Mouse (Mus musculus): ENCODE measurements around the gene Cwf19l1. TPM values are rescaled to one million over a fixed set of nuclear protein-coding genes. Genes with fewer than 3 reads are reported as not detected.

Cwf19l1 gene
- total RNA-seq (2014; rRNA removed; ENCODE audit: low replicate concordance): 12.5 and 16.0 TPM in 2 replicates
- polyA plus RNA-seq (2015; fragmentation: Nextera tagmentation; extraction: Ambion mirVana): 9.8 and 10.7 TPM in 2 replicates

GRCm38 (mm10) chr19:44135072-44135959 is at the start of gene Cwf19l1:
TSS of gene Cwf19l1 (minus strand) at chr19:44135876.
- H3K9ac ChIP-seq (replicated peaks; ENCODE audit: low read depth, low read length): peak within 1 kb of the TSS; percentile 75
- H3K27ac ChIP-seq (ENCODE audit: low read depth): peak within 1 kb of the TSS; percentile 94
- peak; percentile 91 for ATAC-seq (ENCODE audit: insufficient read depth, low read depth)
- peak within 1 kb of the TSS; percentile 92 for H3K4me2 ChIP-seq (ENCODE audit: low read depth, low read length)
- H3K36me3 ChIP-seq (replicated peaks; ENCODE audit: control insufficient read depth, insufficient read depth, low read length): peaks cover 34% of the 10 kb centered on the region
- no peaks in the 10 kb centered on the region for H3K4me1 ChIP-seq (ENCODE audit: control insufficient read depth, insufficient read depth)
- H3K4me3 ChIP-seq (ENCODE audit: low read depth, low read length): peak within 1 kb of the TSS; percentile 92
- H3K27me3 ChIP-seq (ENCODE audit: control insufficient read depth, insufficient read depth, low read length): no peaks in the 10 kb centered on the region
- WGBS: under 1% methylated on average over 45 of the region's 45 CpGs
- peak; percentile 94 for DNase-seq (ENCODE audit: low spot score)
- TF ChIP-seq CTCF (IDR thresholded peaks at IDR 0.05; ENCODE audit: low read depth) (no peak), EP300 (IDR thresholded peaks at IDR 0.05; ENCODE audit: low read depth) (no peak)
- no peaks in the 10 kb centered on the region for H3K9me3 ChIP-seq (replicated peaks; ENCODE audit: control insufficient read depth, low read length)

- TF ChIP-seq CTCF (IDR thresholded peaks at IDR 0.05; ENCODE audit: low read depth): no peak
- TF ChIP-seq EP300 (IDR thresholded peaks at IDR 0.05; ENCODE audit: low read depth): no peak
- no peak overlapping the region for H3K27ac ChIP-seq (ENCODE audit: low read depth)
- no peak overlapping the region for H3K9ac ChIP-seq (replicated peaks; ENCODE audit: low read depth, low read length)
- H3K4me2 ChIP-seq (ENCODE audit: low read depth, low read length): no peak overlapping the region
- H3K4me3 ChIP-seq (ENCODE audit: low read depth, low read length): no peak overlapping the region
- ATAC-seq (ENCODE audit: insufficient read depth, low read depth): no peak
- 68% methylated on average over 3 of the region's 3 CpGs for WGBS
- no peak for DNase-seq (ENCODE audit: low spot score)
- no peaks in the 10 kb centered on the region for H3K4me1 ChIP-seq (ENCODE audit: control insufficient read depth, insufficient read depth)
- 0 out of 2 replicates have a peak, but pooled peaks cover 4% of the 10 kb centered on the region for H3K9me3 ChIP-seq (replicated peaks; ENCODE audit: control insufficient read depth, low read length)
- H3K27me3 ChIP-seq (ENCODE audit: control insufficient read depth, insufficient read depth, low read length): no peaks in the 10 kb centered on the region
- no peaks in the 10 kb centered on the region for H3K36me3 ChIP-seq (replicated peaks; ENCODE audit: control insufficient read depth, insufficient read depth, low read length)
Observed at GRCm38 (mm10) chr19:44183968-44184367, 48.3 kb upstream of the Cwf19l1 start.

GRCm38 (mm10) chr19:44180502-44180901 is 44.8 kb upstream of the Cwf19l1 start:
- ATAC-seq (ENCODE audit: insufficient read depth, low read depth): no peak
- WGBS: 78% methylated on average over 1 of the region's 1 CpGs
- Histone ChIP-seq H3K4me2 (ENCODE audit: low read depth, low read length) (no peak overlapping the region), H3K4me3 (ENCODE audit: low read depth, low read length) (no peak overlapping the region), H3K4me1 (ENCODE audit: control insufficient read depth, insufficient read depth) (no peaks in the 10 kb centered on the region), H3K9me3 (replicated peaks; ENCODE audit: control insufficient read depth, low read length) (peaks cover 15% of the 10 kb centered on the region; the same call in 1 of the 2 replicates), H3K36me3 (replicated peaks; ENCODE audit: control insufficient read depth, insufficient read depth, low read length) (no peaks in the 10 kb centered on the region), H3K9ac (replicated peaks; ENCODE audit: low read depth, low read length) (no peak overlapping the region), H3K27ac (ENCODE audit: low read depth) (no peak overlapping the region), H3K27me3 (ENCODE audit: control insufficient read depth, insufficient read depth, low read length) (no peaks in the 10 kb centered on the region)
- no peak for TF ChIP-seq CTCF (IDR thresholded peaks at IDR 0.05; ENCODE audit: low read depth)
- TF ChIP-seq EP300 (IDR thresholded peaks at IDR 0.05; ENCODE audit: low read depth): no peak
- DNase-seq (ENCODE audit: low spot score): no peak

- H3K4me1 ChIP-seq (ENCODE audit: control insufficient read depth, insufficient read depth): no peaks in the 10 kb centered on the region
- 65% methylated on average over 3 of the region's 3 CpGs for WGBS
- no peaks in the 10 kb centered on the region for H3K36me3 ChIP-seq (replicated peaks; ENCODE audit: control insufficient read depth, insufficient read depth, low read length)
- TF ChIP-seq CTCF (IDR thresholded peaks at IDR 0.05; ENCODE audit: low read depth): no peak
- TF ChIP-seq EP300 (IDR thresholded peaks at IDR 0.05; ENCODE audit: low read depth): no peak
- H3K9ac ChIP-seq (replicated peaks; ENCODE audit: low read depth, low read length): no peak overlapping the region
- H3K4me3 ChIP-seq (ENCODE audit: low read depth, low read length): no peak overlapping the region
- no peak overlapping the region for H3K4me2 ChIP-seq (ENCODE audit: low read depth, low read length)
- no peak for DNase-seq (ENCODE audit: low spot score)
- no peak for ATAC-seq (ENCODE audit: insufficient read depth, low read depth)
- H3K27me3 ChIP-seq (ENCODE audit: control insufficient read depth, insufficient read depth, low read length): no peaks in the 10 kb centered on the region
- no peak overlapping the region for H3K27ac ChIP-seq (ENCODE audit: low read depth)
- H3K9me3 ChIP-seq (replicated peaks; ENCODE audit: control insufficient read depth, low read length): peaks cover 15% of the 10 kb centered on the region; the same call in 1 of the 2 replicates
Observed at GRCm38 (mm10) chr19:44176741-44177140, 41.1 kb upstream of the Cwf19l1 start.

- H3K9ac ChIP-seq (replicated peaks; ENCODE audit: low read depth, low read length): no peak overlapping the region
- H3K27ac ChIP-seq (ENCODE audit: low read depth): no peak overlapping the region
- ATAC-seq (ENCODE audit: insufficient read depth, low read depth) (no peak), DNase-seq (ENCODE audit: low spot score) (no peak)
- peaks cover 13% of the 10 kb centered on the region; the same call in 1 of the 2 replicates for H3K9me3 ChIP-seq (replicated peaks; ENCODE audit: control insufficient read depth, low read length)
- H3K36me3 ChIP-seq (replicated peaks; ENCODE audit: control insufficient read depth, insufficient read depth, low read length): no peaks in the 10 kb centered on the region
- no peak for TF ChIP-seq EP300 (IDR thresholded peaks at IDR 0.05; ENCODE audit: low read depth)
- TF ChIP-seq CTCF (IDR thresholded peaks at IDR 0.05; ENCODE audit: low read depth): no peak
- no peak overlapping the region for H3K4me3 ChIP-seq (ENCODE audit: low read depth, low read length)
- no peak overlapping the region for H3K4me2 ChIP-seq (ENCODE audit: low read depth, low read length)
- no peaks in the 10 kb centered on the region for H3K4me1 ChIP-seq (ENCODE audit: control insufficient read depth, insufficient read depth)
- H3K27me3 ChIP-seq (ENCODE audit: control insufficient read depth, insufficient read depth, low read length): no peaks in the 10 kb centered on the region
- WGBS: 48% methylated on average over 8 of the region's 8 CpGs
Observed at GRCm38 (mm10) chr19:44174835-44175234, 39.2 kb upstream of the Cwf19l1 start.

Data from heart, postnatal 0 days (tissue).